Mouse (Mus musculus): ENCODE results near the gene Gramd1b. TPM values are rescaled to one million over a fixed set of nuclear protein-coding genes. Genes with fewer than 3 reads are reported as not detected.

Gramd1b gene
- polyA plus RNA-seq, 1 experiment from 2014 or later, result 3.0 TPM

- peak overlapping the region; percentile 62 for H3K9ac ChIP-seq
- H3K4me3 ChIP-seq, result peak overlapping the region; percentile 38
- no peaks in the 10 kb centered on the region for H3K27me3 ChIP-seq
- peak overlapping the region; percentile 67 for H3K4me2 ChIP-seq (replicated peaks)
- WGBS, result 25% methylated on average over 13 of the region's 13 CpGs
- H3K27ac ChIP-seq, result no peak overlapping the region
- H3K9me3 ChIP-seq, result no peaks in the 10 kb centered on the region
- H3K36me3 ChIP-seq, result no peaks in the 10 kb centered on the region
- ATAC-seq (ENCODE audit: low FRiP score, low read depth), result peak; percentile 82
- peaks cover 17% of the 10 kb centered on the region for H3K4me1 ChIP-seq
These were observed 185.5 kb downstream of the Gramd1b start for GRCm38 (mm10) chr9:40345493-40346231.

- H3K9ac ChIP-seq, result no peak overlapping the region
- H3K27ac ChIP-seq, result no peak overlapping the region
- 48% methylated on average over 10 of the region's 10 CpGs for WGBS
- peaks cover 17% of the 10 kb centered on the region for H3K4me1 ChIP-seq
- H3K36me3 ChIP-seq, result no peaks in the 10 kb centered on the region
- H3K27me3 ChIP-seq, result no peaks in the 10 kb centered on the region
- no peak overlapping the region for H3K4me3 ChIP-seq
- no peaks in the 10 kb centered on the region for H3K9me3 ChIP-seq
- H3K4me2 ChIP-seq (replicated peaks), result peak overlapping the region; percentile 67
- ATAC-seq (ENCODE audit: low FRiP score, low read depth), result 0 out of 2 replicates have a peak, but pooled peaks have one; percentile 13
These were observed 186.2 kb downstream of the Gramd1b start for GRCm38 (mm10) chr9:40344801-40345492.

DNA sequence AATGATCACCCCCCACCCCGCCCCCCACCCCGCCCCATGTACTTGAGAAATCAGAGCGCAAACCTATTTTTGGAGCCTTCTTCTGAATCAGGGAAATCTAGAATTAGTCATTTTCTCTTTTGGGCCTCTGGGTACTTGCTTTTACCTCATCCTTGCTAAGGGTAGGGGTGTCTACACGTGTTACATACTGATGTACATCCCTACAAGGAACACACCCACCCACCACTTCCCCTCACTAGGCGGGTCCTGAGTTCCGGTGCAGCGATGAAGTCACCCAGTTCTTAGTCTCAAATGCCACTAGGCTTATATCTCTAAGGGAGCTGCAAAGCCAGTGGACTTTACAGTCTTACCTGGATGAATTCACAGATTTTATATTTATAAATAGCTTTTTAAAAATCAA is 187.4 kb downstream of the Gramd1b start:
- Histone ChIP-seq H3K4me1 (peaks cover 17% of the 10 kb centered on the region), H3K9me3 (no peaks in the 10 kb centered on the region), H3K4me3 (no peak overlapping the region), H3K36me3 (no peaks in the 10 kb centered on the region), H3K9ac (no peak overlapping the region), H3K4me2 (replicated peaks) (no peak overlapping the region), H3K27me3 (no peaks in the 10 kb centered on the region), H3K27ac (no peak overlapping the region)
- no peak for ATAC-seq (ENCODE audit: low FRiP score, low read depth)
- WGBS, result 93% methylated on average over 7 of the region's 7 CpGs

GRCm38 (mm10) chr9:40343053-40343652 is 188.0 kb downstream of the Gramd1b start:
- Histone ChIP-seq H3K9ac (no peak overlapping the region), H3K4me3 (no peak overlapping the region), H3K9me3 (no peaks in the 10 kb centered on the region), H3K4me2 (replicated peaks) (no peak overlapping the region), H3K27me3 (no peaks in the 10 kb centered on the region), H3K36me3 (no peaks in the 10 kb centered on the region), H3K4me1 (peaks cover 17% of the 10 kb centered on the region), H3K27ac (no peak overlapping the region)
- ATAC-seq (ENCODE audit: low FRiP score, low read depth), result no peak
- 94% methylated on average over 9 of the region's 9 CpGs for WGBS

- H3K4me1 ChIP-seq, result peaks cover 17% of the 10 kb centered on the region
- H3K27me3 ChIP-seq, result no peaks in the 10 kb centered on the region
- no peak for ATAC-seq (ENCODE audit: low FRiP score, low read depth)
- H3K9me3 ChIP-seq, result no peaks in the 10 kb centered on the region
- no peaks in the 10 kb centered on the region for H3K36me3 ChIP-seq
- H3K4me2 ChIP-seq (replicated peaks), result no peak overlapping the region
- H3K9ac ChIP-seq, result no peak overlapping the region
- H3K4me3 ChIP-seq, result no peak overlapping the region
- WGBS, result 85% methylated on average over 7 of the region's 7 CpGs
- no peak overlapping the region for H3K27ac ChIP-seq
These were observed 189.1 kb downstream of the Gramd1b start for GRCm38 (mm10) chr9:40342101-40342500.

GRCm38 (mm10) chr9:40339578-40339977 is 191.6 kb downstream of the Gramd1b start:
- no peaks in the 10 kb centered on the region for H3K27me3 ChIP-seq
- no peak for ATAC-seq (ENCODE audit: low FRiP score, low read depth)
- 85% methylated on average over 9 of the region's 9 CpGs for WGBS

DNA sequence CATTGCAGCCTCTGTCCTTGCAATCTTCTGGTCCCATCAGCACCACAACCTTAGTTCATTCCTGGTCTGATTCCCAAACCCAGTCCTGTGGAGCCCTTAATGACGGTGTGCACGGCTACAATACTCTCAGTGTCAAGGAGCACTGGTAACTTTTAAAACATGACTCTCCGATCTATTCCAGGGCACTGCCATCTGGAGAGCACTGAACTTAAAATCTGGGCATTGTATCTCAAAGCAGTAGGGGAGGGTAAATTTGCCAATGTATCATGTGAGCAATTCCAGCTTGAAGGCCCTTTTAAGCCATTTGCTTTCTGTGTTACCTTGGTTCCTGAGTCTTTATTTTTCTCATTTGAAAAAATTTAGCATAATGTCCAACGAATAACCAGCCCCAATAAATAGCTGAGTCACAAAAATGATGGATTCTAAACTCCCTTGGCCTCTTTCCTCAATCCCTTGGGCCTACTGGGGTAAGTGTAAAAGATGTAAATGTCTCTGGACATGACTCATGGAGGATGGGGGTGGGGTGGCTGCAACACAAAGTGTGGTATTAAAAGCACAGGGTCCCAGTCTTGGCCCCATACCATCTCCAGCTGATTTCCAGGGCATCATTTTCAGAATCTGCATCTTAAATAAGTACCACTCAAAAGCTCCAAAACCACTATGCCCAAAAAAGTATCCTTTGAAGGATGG is 193.9 kb downstream of the Gramd1b start:
- H3K36me3 ChIP-seq, result no peaks in the 10 kb centered on the region
- WGBS, result 73% methylated on average over 4 of the region's 4 CpGs
- no peak for ATAC-seq (ENCODE audit: low FRiP score, low read depth)
- H3K9me3 ChIP-seq, result no peaks in the 10 kb centered on the region
- no peak overlapping the region for H3K4me3 ChIP-seq
- H3K27ac ChIP-seq, result no peak overlapping the region
- H3K27me3 ChIP-seq, result no peaks in the 10 kb centered on the region
- H3K4me2 ChIP-seq (replicated peaks), result no peak overlapping the region
- H3K4me1 ChIP-seq, result 0 out of 2 replicates have a peak, but pooled peaks cover 7% of the 10 kb centered on the region
- no peak overlapping the region for H3K9ac ChIP-seq

More at GRCm38 (mm10) chr9:40339578-40339977, 191.6 kb downstream of the Gramd1b start:
- Histone ChIP-seq H3K9ac (no peak overlapping the region), H3K36me3 (no peaks in the 10 kb centered on the region), H3K4me1 (peaks cover 7% of the 10 kb centered on the region; the same call in 1 of the 2 replicates), H3K4me2 (replicated peaks) (no peak overlapping the region), H3K27ac (no peak overlapping the region), H3K4me3 (no peak overlapping the region), H3K9me3 (no peaks in the 10 kb centered on the region)

DNA sequence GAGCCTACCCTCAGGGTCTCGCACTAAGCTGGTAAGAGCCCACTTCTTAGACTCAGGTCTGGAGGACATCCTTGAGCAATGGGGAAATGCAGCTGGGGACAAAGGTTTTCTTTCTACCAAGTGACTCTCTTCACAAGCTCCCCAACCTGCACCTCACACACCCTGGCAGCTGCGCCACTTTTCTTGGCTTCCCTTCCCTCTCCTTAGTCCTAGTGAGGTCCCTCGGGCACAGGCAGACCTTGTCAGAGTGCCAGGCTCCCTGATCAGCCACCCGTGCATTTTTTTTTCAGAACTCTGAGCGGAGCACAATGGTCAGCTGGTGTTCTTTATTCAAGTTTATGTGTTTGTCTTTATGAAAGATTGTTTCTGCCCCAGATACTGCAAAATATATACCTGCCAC is 194.5 kb downstream of the Gramd1b start:
- H3K4me3 ChIP-seq, result no peak overlapping the region
- no peaks in the 10 kb centered on the region for H3K36me3 ChIP-seq
- H3K27me3 ChIP-seq, result no peaks in the 10 kb centered on the region
- H3K4me1 ChIP-seq, result 0 out of 2 replicates have a peak, but pooled peaks cover 7% of the 10 kb centered on the region
- H3K9me3 ChIP-seq, result no peaks in the 10 kb centered on the region
- WGBS, result 78% methylated on average over 5 of the region's 5 CpGs
- H3K27ac ChIP-seq, result no peak overlapping the region
- H3K9ac ChIP-seq, result no peak overlapping the region
- ATAC-seq (ENCODE audit: low FRiP score, low read depth), result no peak
- no peak overlapping the region for H3K4me2 ChIP-seq (replicated peaks)

- Histone ChIP-seq H3K4me1 (0 out of 2 replicates have a peak, but pooled peaks cover 7% of the 10 kb centered on the region), H3K4me2 (replicated peaks) (no peak overlapping the region), H3K9ac (no peak overlapping the region), H3K27me3 (no peaks in the 10 kb centered on the region), H3K9me3 (no peaks in the 10 kb centered on the region), H3K4me3 (no peak overlapping the region), H3K27ac (no peak overlapping the region), H3K36me3 (no peaks in the 10 kb centered on the region)
- 74% methylated on average over 2 of the region's 2 CpGs for WGBS
- ATAC-seq (ENCODE audit: low FRiP score, low read depth), result no peak
These were observed 196.6 kb downstream of the Gramd1b start for GRCm38 (mm10) chr9:40334617-40335016.

GRCm38 (mm10) chr9:40333649-40334396 is 197.4 kb downstream of the Gramd1b start:
- Histone ChIP-seq H3K27me3 (no peaks in the 10 kb centered on the region), H3K36me3 (no peaks in the 10 kb centered on the region), H3K9me3 (no peaks in the 10 kb centered on the region), H3K4me3 (no peak overlapping the region), H3K4me2 (replicated peaks) (no peak overlapping the region), H3K27ac (no peak overlapping the region), H3K9ac (no peak overlapping the region), H3K4me1 (0 out of 2 replicates have a peak, but pooled peaks cover 7% of the 10 kb centered on the region)
- ATAC-seq (ENCODE audit: low FRiP score, low read depth), result no peak
- WGBS, result 61% methylated on average over 9 of the region's 9 CpGs
